Mouse (Mus musculus): ENCODE results near the gene Tpr. TPM values are rescaled to one million over a fixed set of nuclear protein-coding genes. Genes with fewer than 3 reads are reported as not detected.

Gene Tpr
- polyA plus RNA-seq, 1 experiment from 2014 or later: 159 TPM

DNA sequence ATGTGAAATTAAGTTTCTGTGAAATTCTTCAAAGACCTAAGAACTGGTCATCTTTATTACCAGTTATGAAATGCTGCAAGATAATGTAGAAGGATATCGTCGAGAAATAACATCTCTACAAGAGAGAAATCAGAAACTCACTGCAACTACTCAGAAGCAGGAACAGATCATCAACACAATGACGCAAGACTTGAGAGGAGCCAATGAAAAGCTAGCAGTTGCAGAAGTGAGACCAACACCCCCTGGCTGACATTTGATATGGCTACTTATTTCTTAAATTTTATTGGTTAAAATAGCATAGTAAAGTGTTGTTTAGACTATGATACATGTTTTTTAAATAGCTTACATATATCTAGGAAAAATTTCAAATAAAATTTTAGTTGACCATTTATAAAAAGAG, 23.4 kb downstream of the Tpr start:
- H3K27ac ChIP-seq (ENCODE audit: low read depth): no peak overlapping the region
- H3K4me1 ChIP-seq (ENCODE audit: insufficient read depth): no peaks in the 10 kb centered on the region
- no peaks in the 10 kb centered on the region for H3K27me3 ChIP-seq (ENCODE audit: insufficient read depth, low read length)
- no peak overlapping the region for H3K4me2 ChIP-seq
- H3K36me3 ChIP-seq (ENCODE audit: insufficient read depth): peaks cover 79% of the 10 kb centered on the region
- H3K9me3 ChIP-seq (ENCODE audit: low read depth, low read length): no peaks in the 10 kb centered on the region
- no peak for TF ChIP-seq CTCF (IDR thresholded peaks at IDR 0.05; ENCODE audit: low read depth)
- H3K9ac ChIP-seq: no peak overlapping the region
- no peak overlapping the region for H3K4me3 ChIP-seq (ENCODE audit: low read depth, low read length)
- DNase-seq (no peak), ATAC-seq (ENCODE audit: insufficient read depth) (no peak)
- WGBS: 90% methylated on average over 3 of the region's 3 CpGs

DNA sequence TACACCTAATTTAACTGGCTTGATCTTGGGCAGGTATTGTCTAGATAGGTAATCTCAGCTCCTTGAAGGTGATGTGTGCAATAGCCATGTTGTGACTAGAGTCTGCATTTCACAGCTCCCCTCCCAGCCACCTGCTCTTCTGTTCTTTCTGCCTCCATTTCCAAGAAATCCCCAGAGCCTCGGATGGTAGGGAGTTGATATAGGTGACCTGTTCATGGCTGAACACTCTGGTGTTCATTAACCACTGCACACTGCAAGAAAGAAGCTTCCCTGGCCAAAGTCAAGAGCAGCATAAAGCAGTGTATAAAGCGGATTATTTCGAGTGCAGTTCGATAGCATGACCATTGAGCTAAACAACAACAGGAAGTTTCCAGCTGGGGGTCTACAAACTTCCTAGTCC, 25.8 kb downstream of the Tpr start:
- H3K4me2 ChIP-seq: no peak overlapping the region
- no peak for DNase-seq
- no peaks in the 10 kb centered on the region for H3K4me1 ChIP-seq (ENCODE audit: insufficient read depth)
- H3K4me3 ChIP-seq (ENCODE audit: low read depth, low read length): no peak overlapping the region
- H3K27me3 ChIP-seq (ENCODE audit: insufficient read depth, low read length): no peaks in the 10 kb centered on the region
- 93% methylated on average over 4 of the region's 4 CpGs for WGBS
- no peak for ATAC-seq (ENCODE audit: insufficient read depth)
- H3K9me3 ChIP-seq (ENCODE audit: low read depth, low read length): no peaks in the 10 kb centered on the region
- no peak for TF ChIP-seq CTCF (IDR thresholded peaks at IDR 0.05; ENCODE audit: low read depth)
- no peak overlapping the region for H3K9ac ChIP-seq
- H3K36me3 ChIP-seq (ENCODE audit: insufficient read depth): peaks cover 79% of the 10 kb centered on the region
- H3K27ac ChIP-seq (ENCODE audit: low read depth): no peak overlapping the region

- no peak for TF ChIP-seq CTCF (IDR thresholded peaks at IDR 0.05; ENCODE audit: low read depth)
- DNase-seq: no peak
Observed at GRCm38 (mm10) chr1:150425665-150426064, 33.0 kb downstream of the Tpr start.

DNA sequence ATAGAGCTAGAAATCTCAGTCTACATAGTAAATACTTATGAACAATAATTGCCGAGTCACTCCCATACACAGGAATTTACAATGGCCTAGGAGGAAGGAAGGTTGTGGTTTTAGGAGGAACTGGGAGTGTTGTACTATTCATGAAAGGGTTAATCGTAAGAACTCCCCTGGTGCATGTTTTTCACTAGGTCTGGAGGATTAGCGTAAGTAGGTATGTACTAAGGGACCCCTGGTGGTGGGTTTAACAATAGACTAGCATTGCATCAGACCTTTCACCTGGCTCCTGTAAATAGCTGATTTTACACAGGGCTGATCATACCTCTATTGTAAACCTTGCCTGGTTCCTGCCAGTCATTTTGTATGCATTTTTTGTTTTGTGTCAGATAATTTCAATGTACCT, 33.6 kb downstream of the Tpr start:
- H3K27me3 ChIP-seq (ENCODE audit: insufficient read depth, low read length): no peaks in the 10 kb centered on the region
- DNase-seq (no peak), ATAC-seq (ENCODE audit: insufficient read depth) (no peak)
- no peaks in the 10 kb centered on the region for H3K4me1 ChIP-seq (ENCODE audit: insufficient read depth)
- H3K9me3 ChIP-seq (ENCODE audit: low read depth, low read length): no peaks in the 10 kb centered on the region
- WGBS: 72% methylated on average over 3 of the region's 3 CpGs
- 0 out of 2 replicates have a peak, but pooled peaks have one; percentile 9 for TF ChIP-seq CTCF (IDR thresholded peaks at IDR 0.05; ENCODE audit: low read depth)
- H3K4me2 ChIP-seq: no peak overlapping the region
- H3K27ac ChIP-seq (ENCODE audit: low read depth): no peak overlapping the region
- H3K9ac ChIP-seq: no peak overlapping the region
- no peak overlapping the region for H3K4me3 ChIP-seq (ENCODE audit: low read depth, low read length)
- peaks cover 90% of the 10 kb centered on the region for H3K36me3 ChIP-seq (ENCODE audit: insufficient read depth)

More at GRCm38 (mm10) chr1:150425665-150426064, 33.0 kb downstream of the Tpr start:
- Histone ChIP-seq H3K27me3 (ENCODE audit: insufficient read depth, low read length) (no peaks in the 10 kb centered on the region), H3K4me1 (ENCODE audit: insufficient read depth) (no peaks in the 10 kb centered on the region), H3K27ac (ENCODE audit: low read depth) (no peak overlapping the region), H3K4me3 (ENCODE audit: low read depth, low read length) (no peak overlapping the region), H3K36me3 (ENCODE audit: insufficient read depth) (peaks cover 87% of the 10 kb centered on the region), H3K9me3 (ENCODE audit: low read depth, low read length) (no peaks in the 10 kb centered on the region), H3K4me2 (no peak overlapping the region), H3K9ac (no peak overlapping the region)
- WGBS: 84% methylated on average over 9 of the region's 9 CpGs
- ATAC-seq (ENCODE audit: insufficient read depth): no peak

DNA sequence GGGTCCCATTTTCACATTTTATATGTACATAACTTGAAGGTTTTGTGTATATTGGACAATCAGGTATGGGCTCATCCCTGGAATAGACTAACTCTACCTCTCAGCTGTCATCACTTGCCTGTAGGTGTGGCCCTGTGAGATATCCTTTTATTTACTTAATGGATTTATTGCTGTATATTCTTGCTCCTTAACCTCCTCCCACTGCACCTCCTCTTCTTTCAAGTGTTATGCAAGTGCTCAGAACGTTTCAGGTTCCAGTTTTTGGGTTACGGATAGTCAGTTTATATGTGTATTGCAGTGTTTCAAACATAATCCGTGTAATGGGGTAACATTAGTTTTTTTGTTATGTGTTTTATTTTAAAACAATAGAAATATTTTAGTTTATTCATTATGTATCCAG, 46.0 kb downstream of the Tpr start:
- no peak overlapping the region for H3K4me2 ChIP-seq
- no peak overlapping the region for H3K27ac ChIP-seq (ENCODE audit: low read depth)
- 88% methylated on average over 3 of the region's 3 CpGs for WGBS
- DNase-seq (no peak), ATAC-seq (ENCODE audit: insufficient read depth) (no peak)
- TF ChIP-seq CTCF (IDR thresholded peaks at IDR 0.05; ENCODE audit: low read depth): no peak
- H3K4me3 ChIP-seq (ENCODE audit: low read depth, low read length): no peak overlapping the region
- H3K4me1 ChIP-seq (ENCODE audit: insufficient read depth): no peaks in the 10 kb centered on the region
- H3K36me3 ChIP-seq (ENCODE audit: insufficient read depth): peaks cover 78% of the 10 kb centered on the region
- no peaks in the 10 kb centered on the region for H3K9me3 ChIP-seq (ENCODE audit: low read depth, low read length)
- no peak overlapping the region for H3K9ac ChIP-seq
- H3K27me3 ChIP-seq (ENCODE audit: insufficient read depth, low read length): no peaks in the 10 kb centered on the region

- no peak for TF ChIP-seq CTCF (IDR thresholded peaks at IDR 0.05; ENCODE audit: low read depth)
- H3K27ac ChIP-seq (ENCODE audit: low read depth): no peak overlapping the region
- no peak overlapping the region for H3K4me2 ChIP-seq
- peaks cover 79% of the 10 kb centered on the region for H3K36me3 ChIP-seq (ENCODE audit: insufficient read depth)
- WGBS: 78% methylated on average over 4 of the region's 4 CpGs
- no peak overlapping the region for H3K4me3 ChIP-seq (ENCODE audit: low read depth, low read length)
- no peak overlapping the region for H3K9ac ChIP-seq
- no peaks in the 10 kb centered on the region for H3K4me1 ChIP-seq (ENCODE audit: insufficient read depth)
- no peak for ATAC-seq (ENCODE audit: insufficient read depth)
- DNase-seq: no peak
- no peaks in the 10 kb centered on the region for H3K27me3 ChIP-seq (ENCODE audit: insufficient read depth, low read length)
- no peaks in the 10 kb centered on the region for H3K9me3 ChIP-seq (ENCODE audit: low read depth, low read length)
Observed at GRCm38 (mm10) chr1:150441731-150442130, 49.1 kb downstream of the Tpr start.

GRCm38 (mm10) chr1:150458977-150459376, 66.3 kb downstream of the Tpr start:
- ATAC-seq (ENCODE audit: insufficient read depth): no peak
- Histone ChIP-seq H3K27me3 (ENCODE audit: insufficient read depth, low read length) (no peaks in the 10 kb centered on the region), H3K27ac (ENCODE audit: low read depth) (no peak overlapping the region), H3K9ac (no peak overlapping the region), H3K4me3 (ENCODE audit: low read depth, low read length) (no peak overlapping the region), H3K36me3 (ENCODE audit: insufficient read depth) (no peaks in the 10 kb centered on the region), H3K4me1 (ENCODE audit: insufficient read depth) (no peaks in the 10 kb centered on the region), H3K4me2 (no peak overlapping the region), H3K9me3 (ENCODE audit: low read depth, low read length) (no peaks in the 10 kb centered on the region)
- DNase-seq: no peak
- no peak for TF ChIP-seq CTCF (IDR thresholded peaks at IDR 0.05; ENCODE audit: low read depth)
- WGBS: 67% methylated on average over 5 of the region's 5 CpGs

DNA sequence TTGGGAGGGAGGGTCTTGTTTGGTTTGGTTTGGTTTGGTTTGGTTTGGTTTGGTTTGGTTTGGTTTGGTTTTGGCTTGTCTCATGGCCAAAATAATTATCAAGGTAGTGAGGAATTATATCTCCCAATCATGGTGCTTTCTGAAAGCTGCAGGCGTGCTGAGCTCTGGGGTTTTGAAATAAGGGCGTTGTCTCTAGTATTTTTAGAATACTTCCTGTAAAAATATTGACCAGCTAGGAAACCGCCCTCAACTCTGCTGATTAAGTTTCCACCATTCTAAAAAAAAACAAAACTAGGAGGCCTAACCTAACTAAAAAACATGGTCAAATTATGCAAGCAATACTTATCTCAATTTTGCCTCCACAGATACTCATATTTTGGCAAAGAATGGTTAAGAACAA, 67.0 kb downstream of the Tpr start:
- 78% methylated on average over 3 of the region's 3 CpGs for WGBS
- no peak for TF ChIP-seq CTCF (IDR thresholded peaks at IDR 0.05; ENCODE audit: low read depth)
- H3K27ac ChIP-seq (ENCODE audit: low read depth): no peak overlapping the region
- H3K9ac ChIP-seq: no peak overlapping the region
- no peak overlapping the region for H3K4me3 ChIP-seq (ENCODE audit: low read depth, low read length)
- no peak for DNase-seq
- no peak for ATAC-seq (ENCODE audit: insufficient read depth)
- H3K36me3 ChIP-seq (ENCODE audit: insufficient read depth): no peaks in the 10 kb centered on the region
- no peaks in the 10 kb centered on the region for H3K9me3 ChIP-seq (ENCODE audit: low read depth, low read length)
- H3K4me2 ChIP-seq: no peak overlapping the region
- no peaks in the 10 kb centered on the region for H3K4me1 ChIP-seq (ENCODE audit: insufficient read depth)
- H3K27me3 ChIP-seq (ENCODE audit: insufficient read depth, low read length): no peaks in the 10 kb centered on the region

All from lung, embryonic 14.5 days (tissue).